Mouse (Mus musculus) liver, embryonic 14.5 days (tissue): Measurements from ENCODE around the gene Sh3pxd2b. TPM values are rescaled to one million over a fixed set of nuclear protein-coding genes. Genes with fewer than 3 reads are reported as not detected.

Experiments used
- ATAC-seq: fragments of 200-750 bp; cut with Nextera tagmentation; 2 replicates; pipeline ENCODE4 v1.8.0; 2017; ENCODE audit warnings: moderate number of reproducible peaks, mild to moderate bottlenecking, moderate library complexity; ENCODE audit not compliant: insufficient read depth
- DNase-seq, 3 experiments: peaks; one replicate each; pipeline ENCODE4 v3.0.0-alpha.2; 2012 to 2013; ENCODE audit warnings: low read depth in 3 of 3, low spot score in 3 of 3
- H3K27ac ChIP-seq: fragments of 300-500 bp; sonication (generic); 2 replicates; pipeline ENCODE4 v1.5.1; 2014; ENCODE audit warnings: moderate library complexity, mild to moderate bottlenecking, control low read depth, inconsistent platforms
- H3K27me3 ChIP-seq: fragments of 300-500 bp; sonication (generic); 2 replicates; pipeline ENCODE4 v1.6.1; 2014; ENCODE audit warnings: mild to moderate bottlenecking, low read length, moderate library complexity; ENCODE audit not compliant: control insufficient read depth, insufficient read depth
- H3K36me3 ChIP-seq: fragments of 300-500 bp; sonication (generic); replicated peaks from 2 replicates; pipeline ENCODE4 v1.6.1; 2014; ENCODE audit warnings: low read depth; ENCODE audit not compliant: control insufficient read depth, insufficient read depth
- H3K4me1 ChIP-seq, 2 experiments: fragments of 200-500 bp in 1 of 2; fragments of 300-500 bp in 1 of 2; sonication (generic) in 1 of 2; replicated peaks; 2 replicates each; pipeline ENCODE4 v1.6.1; 2012 to 2014; ENCODE audit warnings: antibody characterized with exemption in 1 of 2, inconsistent platforms in 1 of 2, low read length in 1 of 2; ENCODE audit not compliant: control insufficient read depth in 2 of 2, insufficient read depth in 2 of 2
- H3K4me2 ChIP-seq: fragments of 300-500 bp; sonication (generic); 2 replicates; pipeline ENCODE4 v1.6.1; 2014; ENCODE audit warnings: low read depth, mild to moderate bottlenecking, control low read depth, moderate library complexity
- H3K4me3 ChIP-seq, 2 experiments: fragments of 200-500 bp in 1 of 2; fragments of 300-500 bp in 1 of 2; sonication (generic) in 1 of 2; 2 replicates each; pipeline ENCODE4 v1.5.1; 2012 to 2014; ENCODE audit warnings: low read depth in 2 of 2, low read length in 2 of 2, mild to moderate bottlenecking in 2 of 2, control low read depth in 1 of 2, inconsistent platforms in 1 of 2, moderate library complexity in 1 of 2; ENCODE audit not compliant: insufficient read depth in 1 of 2
- H3K9ac ChIP-seq: fragments of 300-500 bp; sonication (generic); replicated peaks from 2 replicates; pipeline ENCODE4 v1.6.1; 2014; ENCODE audit warnings: mild to moderate bottlenecking, control low read depth, moderate library complexity
- H3K9me3 ChIP-seq: fragments of 300-500 bp; sonication (generic); 2 replicates; pipeline ENCODE4 v1.6.1; 2016; ENCODE audit warnings: low read length, mixed read lengths; ENCODE audit not compliant: control insufficient read depth
- CTCF ChIP-seq: IDR thresholded peaks from 2 replicates; pipeline ENCODE4 v1.5.1; 2016; ENCODE audit warnings: antibody characterized with exemption, low read depth, control low read depth
- EP300 ChIP-seq: IDR thresholded peaks from 2 replicates; pipeline ENCODE4 v1.6.1; 2016; ENCODE audit warnings: antibody characterized with exemption, low read depth
- WGBS: fragments of 180-500 bp; shearing (Covaris S2); extraction: QIAGEN DNeasy Blood & Tissue Kit; methylation state at CpG from one replicate; pipeline ENCODE4 v1.1.7; 2014; ENCODE audit not compliant: insufficient replicate concordance; 5-methylcytosine and 5-hydroxymethylcytosine counted together
- polyA plus RNA-seq, 2 experiments: library from polyadenylated mRNA; depleted of rRNA in 1 of 2; stranded (reverse) in 1 of 2; unstranded in 1 of 2; fragments of >200 nt; fragmentation: Nextera tagmentation in 1 of 2; extraction: Ambion mirVana in 1 of 2; gene quantifications; 2 replicates each; pipeline versions ENCODE4 v1.2.1 to v1.2.3; 2012 to 2014

The Sh3pxd2b gene
- polyA plus RNA-seq, 2 experiments: 0.83 to 0.89 TPM

DNA sequence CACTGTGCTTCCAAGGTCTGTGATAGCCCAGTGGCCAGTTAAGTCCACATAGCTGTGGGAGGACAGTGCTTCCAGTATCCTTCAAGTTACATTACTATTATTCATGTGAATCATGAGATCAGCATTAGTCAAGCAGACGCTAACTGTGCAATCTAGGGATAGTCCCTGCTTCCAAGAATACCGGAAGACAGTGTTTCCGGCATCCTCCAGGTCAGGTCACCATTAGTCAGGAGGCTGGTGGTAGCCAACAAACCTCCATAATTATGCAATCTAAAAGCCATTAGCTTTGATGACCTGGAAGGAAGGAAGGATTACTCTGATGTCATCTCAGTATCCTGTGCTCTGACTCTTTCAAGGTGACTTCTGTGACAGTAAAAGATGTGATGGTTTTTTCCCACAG lies 57.1 kb downstream of the Sh3pxd2b start:
- Histone ChIP-seq H3K27me3 (no peaks in the 10 kb centered on the region), H3K9me3 (no peaks in the 10 kb centered on the region), H3K9ac (no peak overlapping the region), H3K27ac (no peak overlapping the region), H3K4me3 (no peak overlapping the region), H3K4me1 (no peaks in the 10 kb centered on the region), H3K36me3 (no peaks in the 10 kb centered on the region), H3K4me2 (no peak overlapping the region)
- 75% methylated on average over 3 of the region's 3 CpGs for WGBS
- DNase-seq (no peak), ATAC-seq (no peak)
- TF ChIP-seq CTCF (no peak), EP300 (no peak)

DNA sequence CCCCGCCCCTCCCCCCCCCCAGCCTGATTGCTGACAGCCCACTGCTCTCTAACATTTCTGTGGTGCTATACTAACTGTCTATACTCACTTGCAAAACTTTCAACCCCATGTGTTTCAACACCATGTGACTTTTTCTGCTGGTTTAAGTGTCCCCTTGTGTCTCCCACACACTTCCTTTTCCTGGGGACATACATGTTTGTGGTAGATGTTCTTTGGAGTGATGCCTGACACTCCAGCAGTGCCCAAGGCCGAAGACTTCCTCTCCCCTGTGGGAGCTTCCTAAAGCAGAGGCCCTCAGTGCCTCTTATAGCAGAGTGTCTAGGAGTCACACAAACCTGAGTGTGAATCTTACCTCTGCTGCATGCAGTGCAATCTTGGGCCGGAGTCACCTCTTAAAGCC lies 60.2 kb downstream of the Sh3pxd2b start:
- Histone ChIP-seq H3K36me3 (no peaks in the 10 kb centered on the region), H3K9me3 (no peaks in the 10 kb centered on the region), H3K27ac (no peak overlapping the region), H3K27me3 (no peaks in the 10 kb centered on the region), H3K4me3 (no peak overlapping the region), H3K9ac (no peak overlapping the region), H3K4me1 (no peaks in the 10 kb centered on the region), H3K4me2 (no peak overlapping the region)
- 33% methylated on average over 3 of the region's 3 CpGs for WGBS
- ATAC-seq (no peak), DNase-seq (no peak)
- TF ChIP-seq EP300: no peak

GRCm38 (mm10) chr11:32409052-32409451 lies 61.4 kb downstream of the Sh3pxd2b start:
- no peak for TF ChIP-seq CTCF
- no peak for TF ChIP-seq EP300
- DNase-seq: no peak
- Histone ChIP-seq H3K4me1 (no peaks in the 10 kb centered on the region), H3K9ac (no peak overlapping the region), H3K36me3 (no peaks in the 10 kb centered on the region), H3K9me3 (no peaks in the 10 kb centered on the region), H3K4me3 (no peak overlapping the region), H3K27me3 (no peaks in the 10 kb centered on the region), H3K27ac (no peak overlapping the region), H3K4me2 (no peak overlapping the region)
- no peak for ATAC-seq

DNA sequence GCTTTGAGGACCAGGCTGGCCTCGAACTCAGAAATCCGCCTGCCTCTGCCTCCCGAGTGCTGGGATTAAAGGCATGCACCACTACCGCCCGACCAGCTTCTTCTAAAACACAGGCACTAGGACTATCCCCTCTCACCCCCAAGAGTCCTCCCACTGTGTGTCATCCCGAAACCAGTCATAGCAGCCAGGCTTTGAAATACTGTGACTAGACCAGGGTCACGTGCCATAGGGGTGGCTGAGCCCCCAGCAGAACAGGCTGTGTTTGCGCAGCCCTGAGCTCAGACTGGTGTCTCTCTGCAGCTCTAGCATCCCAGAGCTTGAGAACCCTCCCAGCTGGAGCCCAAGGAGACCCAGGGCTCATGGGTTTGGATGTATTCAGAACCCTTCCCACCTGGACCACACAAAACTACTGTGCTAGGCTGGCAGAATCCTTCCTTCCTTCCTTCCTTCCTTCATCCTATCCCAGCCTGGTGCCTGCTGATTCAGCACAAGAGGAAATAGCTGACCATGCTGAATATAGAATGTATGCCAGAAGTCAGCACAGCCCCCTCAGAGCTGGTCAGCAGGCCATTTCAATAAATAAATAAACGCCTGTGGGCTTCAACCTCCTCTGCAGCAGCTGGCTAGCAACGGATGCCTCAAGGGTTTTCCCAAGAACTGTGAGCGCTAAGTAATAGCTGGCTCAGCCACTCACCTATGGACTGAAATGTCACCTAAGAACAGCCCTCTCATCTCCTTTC lies 62.4 kb downstream of the Sh3pxd2b start:
- DNase-seq (no peak), ATAC-seq (no peak)
- WGBS: 65% methylated on average over 11 of the region's 11 CpGs
- Histone ChIP-seq H3K4me2 (no peak overlapping the region), H3K4me3 (no peak overlapping the region), H3K4me1 (no peaks in the 10 kb centered on the region), H3K27ac (no peak overlapping the region), H3K9me3 (no peaks in the 10 kb centered on the region), H3K36me3 (no peaks in the 10 kb centered on the region), H3K27me3 (no peaks in the 10 kb centered on the region), H3K9ac (no peak overlapping the region)
- TF ChIP-seq EP300: no peak
- TF ChIP-seq CTCF: no peak

- no peak overlapping the region for H3K4me3 ChIP-seq
- H3K27ac ChIP-seq: no peak overlapping the region
- H3K27me3 ChIP-seq: no peaks in the 10 kb centered on the region
- WGBS: 67% methylated on average over 5 of the region's 5 CpGs
- no peak for ATAC-seq
- TF ChIP-seq EP300: no peak
- no peak for TF ChIP-seq CTCF
- H3K9me3 ChIP-seq: no peaks in the 10 kb centered on the region
- H3K4me2 ChIP-seq: no peak overlapping the region
- H3K4me1 ChIP-seq: no peaks in the 10 kb centered on the region
- no peak for DNase-seq
- no peak overlapping the region for H3K9ac ChIP-seq
- no peaks in the 10 kb centered on the region for H3K36me3 ChIP-seq
These were observed 72.4 kb downstream of the Sh3pxd2b start for GRCm38 (mm10) chr11:32420001-32420400.
